Mouse (Mus musculus): ENCODE measurements around the gene Ptges2. TPM values are rescaled to one million over a fixed set of nuclear protein-coding genes. Genes with fewer than 3 reads are reported as not detected.

Ptges2 gene
- polyA plus RNA-seq, 1 experiment: 10.0 TPM

DNA sequence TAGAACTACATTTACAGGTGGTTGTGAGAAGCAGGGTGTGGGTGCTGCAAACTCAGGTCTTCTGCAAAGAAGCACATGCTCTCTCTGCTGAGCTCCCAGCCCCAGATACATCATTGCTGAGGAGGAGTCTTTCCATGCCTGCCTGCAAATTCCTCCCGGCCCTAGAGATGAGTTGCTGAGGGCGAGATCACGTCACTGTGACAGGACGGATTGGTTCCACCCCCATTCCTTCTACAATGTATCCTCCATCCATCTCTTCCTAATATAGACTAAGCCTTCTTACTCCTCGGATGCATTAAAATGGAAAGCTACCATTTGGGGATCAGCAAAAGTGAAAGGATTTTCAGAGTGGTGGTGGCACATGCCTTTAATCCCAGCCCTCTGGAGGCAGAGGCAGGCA, 29.9 kb downstream of the Ptges2 start:
- no peaks in the 10 kb centered on the region for H3K27me3 ChIP-seq (ENCODE audit: control insufficient read depth, insufficient read depth, low read length)
- H3K36me3 ChIP-seq (ENCODE audit: control insufficient read depth, insufficient read depth, low read length): peaks cover 2% of the 10 kb centered on the region
- TF ChIP-seq POLR2A (IDR thresholded peaks at IDR 0.05; ENCODE audit: low read depth, low read length) (no peak), CTCF (IDR thresholded peaks at IDR 0.05; ENCODE audit: extremely low read depth, insufficient read depth, insufficient read length, insufficient replicate concordance) (no peak)
- H3K4me1 ChIP-seq (ENCODE audit: control insufficient read depth, insufficient read depth, insufficient read length): peaks cover 6% of the 10 kb centered on the region; the same call in 1 of the 2 replicates
- 88% methylated on average over 5 of the region's 5 CpGs for WGBS
- no peak overlapping the region for H3K27ac ChIP-seq (ENCODE audit: insufficient read depth, low read length)
- DNase-seq (ENCODE audit: low read depth in 1 of 2, low spot score in 2 of 2): no peak
- H3K4me3 ChIP-seq (ENCODE audit: extremely low read depth, insufficient read depth, insufficient read length): no peak overlapping the region

DNA sequence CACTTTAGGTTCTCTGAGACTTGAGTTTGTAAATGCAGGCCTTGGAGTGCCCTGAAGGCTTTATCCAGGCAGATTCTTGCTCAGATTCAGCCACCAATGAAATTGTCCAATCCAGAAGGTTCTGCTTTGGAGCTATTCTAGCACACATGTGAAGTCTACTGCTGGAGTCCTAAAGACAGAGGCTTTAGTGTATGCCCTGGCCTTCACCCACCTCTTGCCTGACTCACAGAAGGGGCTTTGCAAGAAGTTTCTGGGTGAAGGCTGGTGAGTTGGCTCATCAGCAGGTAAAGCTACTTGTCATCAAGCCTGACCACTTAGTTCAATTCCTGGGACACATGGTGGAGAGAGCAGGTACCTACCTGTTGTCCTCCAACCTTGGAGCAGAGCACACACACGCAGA, 30.4 kb downstream of the Ptges2 start:
- DNase-seq (ENCODE audit: low read depth in 1 of 2, low spot score in 2 of 2): no peak
- Histone ChIP-seq H3K4me3 (ENCODE audit: extremely low read depth, insufficient read depth, insufficient read length) (no peak overlapping the region), H3K36me3 (ENCODE audit: control insufficient read depth, insufficient read depth, low read length) (no peaks in the 10 kb centered on the region), H3K4me1 (ENCODE audit: control insufficient read depth, insufficient read depth, insufficient read length) (peaks cover 6% of the 10 kb centered on the region; the same call in 1 of the 2 replicates), H3K27ac (ENCODE audit: insufficient read depth, low read length) (no peak overlapping the region), H3K27me3 (ENCODE audit: control insufficient read depth, insufficient read depth, low read length) (no peaks in the 10 kb centered on the region)
- WGBS: 95% methylated on average over 1 of the region's 1 CpGs
- TF ChIP-seq POLR2A (IDR thresholded peaks at IDR 0.05; ENCODE audit: low read depth, low read length) (no peak), CTCF (IDR thresholded peaks at IDR 0.05; ENCODE audit: extremely low read depth, insufficient read depth, insufficient read length, insufficient replicate concordance) (no peak)

DNA sequence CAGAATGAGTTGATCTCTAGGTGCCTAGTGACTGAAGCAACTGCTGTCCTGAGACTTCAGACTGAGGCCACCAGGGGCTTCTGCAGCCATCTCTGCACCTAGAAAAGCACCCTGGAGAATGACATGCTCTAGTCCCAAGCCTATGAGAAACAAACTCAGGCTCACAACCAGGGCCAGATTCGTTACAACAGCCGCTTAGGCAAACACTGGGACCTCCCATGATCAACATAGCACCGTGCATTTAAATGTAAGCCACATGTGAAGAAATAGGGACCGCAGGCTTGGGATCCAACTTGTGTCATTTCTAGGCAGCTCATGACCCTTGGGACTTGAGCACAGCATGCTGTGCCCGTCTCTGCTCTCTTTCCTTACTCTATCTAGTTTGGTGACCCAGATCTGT, 32.0 kb downstream of the Ptges2 start:
- no peak overlapping the region for H3K4me3 ChIP-seq (ENCODE audit: extremely low read depth, insufficient read depth, insufficient read length)
- peaks cover 6% of the 10 kb centered on the region; the same call in 1 of the 2 replicates for H3K4me1 ChIP-seq (ENCODE audit: control insufficient read depth, insufficient read depth, insufficient read length)
- H3K27me3 ChIP-seq (ENCODE audit: control insufficient read depth, insufficient read depth, low read length): no peaks in the 10 kb centered on the region
- no peak overlapping the region for H3K27ac ChIP-seq (ENCODE audit: insufficient read depth, low read length)
- no peaks in the 10 kb centered on the region for H3K36me3 ChIP-seq (ENCODE audit: control insufficient read depth, insufficient read depth, low read length)
- TF ChIP-seq CTCF (IDR thresholded peaks at IDR 0.05; ENCODE audit: extremely low read depth, insufficient read depth, insufficient read length, insufficient replicate concordance): no peak
- no peak for DNase-seq (ENCODE audit: low read depth in 1 of 2, low spot score in 2 of 2)
- WGBS: 85% methylated on average over 5 of the region's 5 CpGs

DNA sequence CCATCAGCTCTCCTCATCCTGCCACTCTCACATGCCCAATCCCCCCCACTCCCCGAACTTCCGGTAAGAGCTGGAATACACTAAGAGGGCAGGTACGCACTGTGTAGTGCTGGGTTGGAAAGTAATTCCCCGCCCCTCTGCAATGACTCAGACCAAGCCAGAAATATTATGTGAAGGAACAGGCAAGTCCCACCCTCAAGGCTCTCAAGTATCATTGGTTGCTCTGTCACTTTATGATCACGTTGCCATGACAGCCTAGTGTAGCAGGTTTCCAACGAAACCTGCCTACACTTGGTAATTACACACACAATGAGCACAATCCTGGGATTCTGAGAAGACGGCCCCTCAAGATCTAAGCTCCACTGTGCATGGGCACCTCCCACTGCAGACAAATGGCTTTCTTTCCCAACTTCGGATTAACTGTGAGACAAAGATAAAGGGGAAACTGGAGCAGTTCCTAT, 32.6 kb downstream of the Ptges2 start:
- H3K4me1 ChIP-seq (ENCODE audit: control insufficient read depth, insufficient read depth, insufficient read length): peaks cover 6% of the 10 kb centered on the region; the same call in 1 of the 2 replicates
- TF ChIP-seq POLR2A (IDR thresholded peaks at IDR 0.05; ENCODE audit: low read depth, low read length) (no peak), CTCF (IDR thresholded peaks at IDR 0.05; ENCODE audit: extremely low read depth, insufficient read depth, insufficient read length, insufficient replicate concordance) (no peak)

DNA sequence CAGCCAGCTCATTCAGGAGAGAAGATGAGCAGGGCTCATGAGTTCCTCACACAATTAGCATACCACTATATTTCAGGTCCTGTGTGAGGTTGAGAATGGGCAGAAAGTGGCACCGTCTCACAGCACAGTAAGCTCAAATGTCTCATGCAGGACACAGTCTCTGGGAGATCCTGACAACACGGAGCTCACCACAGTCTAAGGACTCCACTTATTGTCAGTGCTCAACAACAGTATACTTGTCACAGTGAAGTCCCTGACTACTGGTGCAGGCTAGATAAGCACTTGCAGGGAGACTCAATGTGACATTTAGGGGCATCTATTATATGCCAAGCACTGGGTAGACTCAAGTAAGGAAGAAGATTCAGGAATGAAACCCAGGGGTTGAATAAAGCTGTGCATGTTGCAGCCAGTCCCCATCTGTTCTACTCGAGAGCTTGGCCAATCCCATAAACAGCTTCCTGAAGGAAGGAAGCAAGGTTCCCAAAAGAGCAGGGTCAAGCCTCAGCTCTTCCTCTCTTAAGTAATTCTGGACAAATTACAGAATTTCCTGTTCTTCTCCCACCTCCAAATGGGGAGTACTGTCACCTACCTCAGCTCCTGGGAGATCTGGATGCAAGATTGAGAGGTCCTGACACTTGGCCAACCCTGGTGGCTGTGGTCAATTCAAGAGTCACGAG, 33.7 kb downstream of the Ptges2 start:
- no peak overlapping the region for H3K27ac ChIP-seq (ENCODE audit: insufficient read depth, low read length)
- H3K27me3 ChIP-seq (ENCODE audit: control insufficient read depth, insufficient read depth, low read length): no peaks in the 10 kb centered on the region
- TF ChIP-seq POLR2A (IDR thresholded peaks at IDR 0.05; ENCODE audit: low read depth, low read length) (no peak), CTCF (IDR thresholded peaks at IDR 0.05; ENCODE audit: extremely low read depth, insufficient read depth, insufficient read length, insufficient replicate concordance) (no peak)
- DNase-seq (ENCODE audit: low read depth in 1 of 2, low spot score in 2 of 2): no peak
- WGBS: 75% methylated on average over 4 of the region's 4 CpGs
- H3K36me3 ChIP-seq (ENCODE audit: control insufficient read depth, insufficient read depth, low read length): no peaks in the 10 kb centered on the region
- H3K4me1 ChIP-seq (ENCODE audit: control insufficient read depth, insufficient read depth, insufficient read length): peaks cover 6% of the 10 kb centered on the region; the same call in 1 of the 2 replicates
- H3K4me3 ChIP-seq (ENCODE audit: extremely low read depth, insufficient read depth, insufficient read length): no peak overlapping the region

More for the DNA sequence above, 32.6 kb downstream of the Ptges2 start:
- H3K27ac ChIP-seq (ENCODE audit: insufficient read depth, low read length): no peak overlapping the region
- no peaks in the 10 kb centered on the region for H3K36me3 ChIP-seq (ENCODE audit: control insufficient read depth, insufficient read depth, low read length)
- H3K27me3 ChIP-seq (ENCODE audit: control insufficient read depth, insufficient read depth, low read length): no peaks in the 10 kb centered on the region
- no peak for DNase-seq (ENCODE audit: low read depth in 1 of 2, low spot score in 2 of 2)
- H3K4me3 ChIP-seq (ENCODE audit: extremely low read depth, insufficient read depth, insufficient read length): no peak overlapping the region
- 52% methylated on average over 8 of the region's 8 CpGs for WGBS

DNA sequence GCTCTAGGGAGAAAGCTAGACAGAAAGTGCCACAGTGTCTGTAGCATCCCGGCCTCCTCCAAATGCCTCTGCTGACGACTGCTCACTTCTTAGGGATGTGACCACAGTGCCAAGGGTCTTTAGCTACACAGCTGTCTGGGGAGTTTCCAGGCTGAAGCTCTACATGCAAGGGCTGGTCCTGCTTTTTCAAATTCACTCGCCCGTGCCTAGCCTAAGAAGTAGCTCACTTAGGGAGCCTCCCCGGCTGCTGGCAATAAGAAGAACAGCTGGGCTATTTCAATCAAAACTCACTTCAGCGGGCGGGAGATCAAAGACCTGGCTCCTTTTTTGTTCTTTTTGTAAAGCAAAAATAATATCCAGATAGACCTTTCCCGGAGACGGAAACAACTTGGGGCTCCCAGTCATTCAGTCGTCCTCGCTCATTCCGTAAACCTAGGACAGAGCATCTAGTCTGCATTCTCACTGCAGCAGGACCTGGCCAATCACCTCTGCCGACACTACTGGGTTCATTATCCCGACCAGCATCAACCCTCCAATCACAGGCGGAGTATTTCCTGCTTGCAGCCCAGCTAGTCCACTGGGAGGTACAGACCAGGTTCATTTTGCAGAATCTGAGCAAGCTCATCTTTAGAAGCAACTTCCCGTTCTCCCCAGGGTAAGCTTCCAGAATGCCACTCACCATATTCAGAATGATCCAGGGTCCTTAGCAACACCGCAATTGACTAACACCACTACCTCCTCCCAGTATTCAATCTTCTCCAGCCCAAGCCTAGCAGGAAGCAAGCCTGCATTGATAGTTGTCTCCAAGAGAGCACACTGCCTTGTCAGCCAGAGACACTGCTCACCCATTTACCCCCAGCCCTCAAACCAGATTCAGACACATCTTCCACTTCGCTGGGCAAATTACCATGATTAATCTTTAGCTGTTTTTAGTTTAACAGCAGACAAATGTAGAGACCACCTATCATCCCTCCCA, 35.3 kb downstream of the Ptges2 start:
- no peak for DNase-seq (ENCODE audit: low read depth in 1 of 2, low spot score in 2 of 2)

More for the DNA sequence above, 35.3 kb downstream of the Ptges2 start:
- Histone ChIP-seq H3K27me3 (ENCODE audit: control insufficient read depth, insufficient read depth, low read length) (no peaks in the 10 kb centered on the region), H3K4me1 (ENCODE audit: control insufficient read depth, insufficient read depth, insufficient read length) (peaks cover 6% of the 10 kb centered on the region; the same call in 1 of the 2 replicates), H3K36me3 (ENCODE audit: control insufficient read depth, insufficient read depth, low read length) (no peaks in the 10 kb centered on the region), H3K4me3 (ENCODE audit: extremely low read depth, insufficient read depth, insufficient read length) (no peak overlapping the region), H3K27ac (ENCODE audit: insufficient read depth, low read length) (no peak overlapping the region)
- TF ChIP-seq CTCF (IDR thresholded peaks at IDR 0.05; ENCODE audit: extremely low read depth, insufficient read depth, insufficient read length, insufficient replicate concordance): no peak
- no peak for TF ChIP-seq POLR2A (IDR thresholded peaks at IDR 0.05; ENCODE audit: low read depth, low read length)
- 84% methylated on average over 18 of the region's 18 CpGs for WGBS
